Mouse (Mus musculus) brain, adult 2 months (tissue): Measurements from ENCODE around the gene Gltpd2.

Experiments used
- DNase-seq: peaks from one replicate; pipeline ENCODE4 v3.0.0; 2011; ENCODE audit warnings: low read depth, low spot score

Gltpd2 gene

GRCm38 (mm10) chr11:70563470-70564275 is 44.7 kb downstream of the Gltpd2 start:
- peak; percentile 45 for DNase-seq

GRCm38 (mm10) chr11:70564276-70564873 is 45.4 kb downstream of the Gltpd2 start:
- DNase-seq = no peak

GRCm38 (mm10) chr11:70566586-70566985 is 47.6 kb downstream of the Gltpd2 start:
- no peak for DNase-seq
